Mouse (Mus musculus) adrenal gland (tissue): ENCODE measurements around the gene Dkc1.
"Not testable (repeated sequence)": the region's sequence is repeated elsewhere in the genome, so short reads cannot be mapped to it uniquely, and the experiment has no call there.

Source experiments
- intact Hi-C: fragments of 180-260 bp; cut with DNase I; formaldehyde crosslinking; loops from one replicate; pipeline ENCODE4 v1.15.1; 2025

Gene Dkc1

DNA sequence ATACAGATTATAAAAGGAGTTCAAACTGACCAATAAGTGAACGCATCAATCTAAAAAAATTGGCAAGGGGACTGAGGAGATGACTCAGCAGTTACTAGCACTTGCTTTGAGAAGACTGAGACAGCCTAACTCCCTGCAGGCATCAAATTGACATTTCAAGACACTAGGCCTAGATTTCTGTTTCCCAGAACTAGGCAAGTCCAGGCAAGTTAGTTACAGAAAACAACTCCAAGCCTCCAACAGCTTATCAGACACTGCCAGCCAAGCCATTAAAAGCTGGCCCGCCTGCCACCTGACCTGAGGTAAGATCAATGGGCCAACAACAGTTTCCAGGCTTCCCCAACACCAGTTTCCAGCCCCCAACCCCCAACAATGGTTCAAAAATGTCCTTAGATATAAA, 42.1 kb downstream of the Dkc1 start:
- intact Hi-C loops: no loop called here

DNA sequence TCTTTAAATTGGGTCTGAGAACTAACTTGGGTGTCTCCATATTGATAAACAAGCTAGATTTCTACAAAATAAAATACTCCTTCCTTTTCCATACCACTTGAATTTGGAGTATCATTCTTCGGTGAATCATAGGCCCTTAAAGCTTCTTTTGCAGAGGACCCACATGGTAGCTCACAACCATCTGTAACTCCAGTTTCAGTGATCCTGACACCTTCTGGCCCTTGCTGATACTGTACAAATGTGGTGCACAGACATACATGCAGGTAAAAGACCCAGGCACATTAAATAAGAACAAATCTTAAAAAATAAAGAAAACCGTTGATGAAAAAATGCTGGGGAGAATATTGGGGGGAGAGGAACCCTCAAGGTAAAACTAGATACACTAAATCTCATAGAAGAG, 42.5 kb downstream of the Dkc1 start:
- intact Hi-C loops: no loop called here

DNA sequence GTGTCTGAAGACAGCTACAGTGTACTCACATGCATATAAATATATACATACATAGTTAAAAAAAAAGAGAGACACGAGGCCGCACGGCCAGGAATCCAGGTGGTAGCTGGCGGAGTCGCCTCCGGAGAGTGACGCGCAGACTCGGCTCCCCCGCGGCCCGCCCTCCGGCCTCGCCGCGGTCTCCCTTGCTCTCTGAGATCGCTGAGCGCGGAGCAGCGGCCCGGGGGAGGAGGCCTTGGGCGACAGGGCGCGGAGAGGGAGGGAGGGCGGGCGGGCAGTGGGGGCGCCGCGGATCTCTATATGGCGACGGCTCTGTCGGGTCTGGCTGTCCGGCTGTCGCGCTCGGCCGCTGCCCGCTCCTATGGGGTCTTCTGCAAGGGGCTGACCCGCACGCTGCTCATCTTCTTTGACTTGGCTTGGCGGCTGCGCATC, 47.5 kb downstream of the Dkc1 start:
- intact Hi-C loops: not testable (repeated sequence)

DNA sequence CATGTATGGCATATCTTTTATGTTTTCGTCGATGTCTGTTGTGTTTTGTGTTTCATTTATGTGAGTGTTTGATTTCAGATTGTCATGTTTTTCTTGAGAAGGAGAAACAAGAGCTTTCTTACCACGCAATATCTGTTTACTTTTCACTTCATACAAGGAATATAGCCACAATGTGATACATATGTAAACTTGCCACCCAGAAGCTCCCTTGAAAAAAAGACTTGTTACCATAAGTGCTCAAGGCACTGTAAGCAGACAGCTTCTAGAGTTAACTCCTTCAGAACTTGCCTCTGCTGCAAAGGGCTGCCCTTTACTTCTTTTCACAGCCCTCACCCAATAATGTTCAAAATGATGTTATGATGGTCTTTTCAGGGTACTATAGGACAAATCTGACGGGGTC, 52.8 kb downstream of the Dkc1 start:
- intact Hi-C loops: no loop called here

DNA sequence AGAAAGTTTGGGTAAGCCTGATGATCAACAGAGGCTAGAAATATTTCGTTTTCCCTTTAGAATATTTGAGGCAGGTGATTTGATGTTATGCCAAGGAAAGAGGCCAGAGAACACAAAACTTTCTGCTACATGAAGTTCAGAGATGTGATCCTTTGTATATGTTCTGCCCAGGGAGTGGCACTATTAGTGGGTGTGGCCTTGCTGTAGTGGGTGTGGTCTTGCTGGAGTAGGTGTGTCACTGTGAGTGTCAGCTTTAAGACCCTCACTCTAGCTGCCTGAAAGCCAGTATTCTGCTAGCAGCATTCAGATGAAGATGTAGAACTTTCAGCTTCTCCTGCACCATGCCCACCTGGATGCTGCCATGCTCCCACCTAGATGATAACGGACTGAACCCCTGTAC, 54.6 kb downstream of the Dkc1 start:
- intact Hi-C loops: no loop called here

DNA sequence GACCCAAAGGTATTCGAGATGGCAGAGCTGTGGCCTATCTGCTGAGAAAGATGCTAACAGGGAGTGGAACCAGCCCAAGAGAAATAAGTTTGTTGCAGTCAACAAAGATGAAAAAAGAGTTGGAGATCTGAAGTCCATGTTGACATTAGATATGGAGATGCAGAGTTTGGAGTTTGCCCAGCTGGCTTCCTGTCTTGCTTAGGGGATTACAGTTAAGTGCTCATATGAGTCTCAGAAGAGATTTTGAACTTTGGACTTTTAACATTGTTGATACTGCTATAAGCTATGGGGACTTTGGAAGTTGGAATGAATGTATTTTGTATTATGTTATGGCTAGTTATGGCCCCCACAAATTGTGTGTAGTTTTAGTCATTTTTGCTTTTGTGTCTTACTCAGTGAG, 56.6 kb downstream of the Dkc1 start:
- intact Hi-C loops: no loop called here

DNA sequence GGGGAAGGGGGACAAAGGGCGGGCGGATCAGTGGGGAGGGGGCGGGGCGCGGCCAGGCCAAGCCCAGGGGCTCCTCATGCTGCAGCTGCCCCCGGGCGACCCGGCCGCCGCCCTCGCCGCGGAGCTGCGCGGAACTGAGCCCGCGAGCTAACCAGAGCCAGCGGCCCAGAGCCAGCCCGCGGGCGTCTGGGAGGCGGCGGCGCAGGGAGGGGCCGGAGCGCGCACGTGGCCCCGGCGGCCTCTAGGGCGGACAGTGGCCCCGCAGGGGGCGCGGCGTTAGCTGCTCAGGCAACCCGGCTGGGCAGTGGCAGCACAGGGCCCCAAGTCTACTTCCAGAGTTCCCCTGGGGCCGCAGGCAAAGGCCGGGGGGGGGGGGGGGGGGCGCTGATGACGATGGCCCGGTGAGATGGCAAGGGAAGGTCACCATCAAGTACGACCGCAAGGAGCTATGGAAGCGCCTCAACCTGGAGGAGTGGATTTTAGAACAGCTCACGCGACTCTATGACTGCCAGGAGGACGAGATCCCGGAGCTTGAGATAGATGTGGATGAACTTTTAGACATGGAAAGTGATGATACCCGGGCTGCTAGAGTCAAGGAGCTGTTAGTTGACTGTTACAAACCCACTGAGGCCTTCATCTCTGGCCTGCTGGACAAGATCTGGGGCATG, 60.1 kb downstream of the Dkc1 start:
- intact Hi-C loops: no loop called here
